Mouse (Mus musculus) liver, embryonic 14.5 days (tissue): ENCODE measurements around the gene Zfp202. TPM values are rescaled to one million over a fixed set of nuclear protein-coding genes. Genes with fewer than 3 reads are reported as not detected.

Source experiments
- ATAC-seq: fragments of 200-750 bp; cut with Nextera tagmentation; 2 replicates; pipeline ENCODE4 v1.8.0; 2017; ENCODE audit warnings: moderate number of reproducible peaks, mild to moderate bottlenecking, moderate library complexity; ENCODE audit not compliant: insufficient read depth
- DNase-seq, 3 experiments: peaks; one replicate each; pipeline ENCODE4 v3.0.0-alpha.2; 2012 to 2013; ENCODE audit warnings: low read depth in 3 of 3, low spot score in 3 of 3
- H3K27ac ChIP-seq: fragments of 300-500 bp; sonication (generic); 2 replicates; pipeline ENCODE4 v1.5.1; 2014; ENCODE audit warnings: moderate library complexity, mild to moderate bottlenecking, control low read depth, inconsistent platforms
- H3K27me3 ChIP-seq: fragments of 300-500 bp; sonication (generic); 2 replicates; pipeline ENCODE4 v1.6.1; 2014; ENCODE audit warnings: mild to moderate bottlenecking, low read length, moderate library complexity; ENCODE audit not compliant: control insufficient read depth, insufficient read depth
- H3K36me3 ChIP-seq: fragments of 300-500 bp; sonication (generic); replicated peaks from 2 replicates; pipeline ENCODE4 v1.6.1; 2014; ENCODE audit warnings: low read depth; ENCODE audit not compliant: control insufficient read depth, insufficient read depth
- H3K4me1 ChIP-seq, 2 experiments: fragments of 200-500 bp in 1 of 2; fragments of 300-500 bp in 1 of 2; sonication (generic) in 1 of 2; replicated peaks; 2 replicates each; pipeline ENCODE4 v1.6.1; 2012 to 2014; ENCODE audit warnings: antibody characterized with exemption in 1 of 2, inconsistent platforms in 1 of 2, low read length in 1 of 2; ENCODE audit not compliant: control insufficient read depth in 2 of 2, insufficient read depth in 2 of 2
- H3K4me2 ChIP-seq: fragments of 300-500 bp; sonication (generic); 2 replicates; pipeline ENCODE4 v1.6.1; 2014; ENCODE audit warnings: low read depth, mild to moderate bottlenecking, control low read depth, moderate library complexity
- H3K4me3 ChIP-seq, 2 experiments: fragments of 200-500 bp in 1 of 2; fragments of 300-500 bp in 1 of 2; sonication (generic) in 1 of 2; 2 replicates each; pipeline ENCODE4 v1.5.1; 2012 to 2014; ENCODE audit warnings: low read depth in 2 of 2, low read length in 2 of 2, mild to moderate bottlenecking in 2 of 2, control low read depth in 1 of 2, inconsistent platforms in 1 of 2, moderate library complexity in 1 of 2; ENCODE audit not compliant: insufficient read depth in 1 of 2
- H3K9ac ChIP-seq: fragments of 300-500 bp; sonication (generic); replicated peaks from 2 replicates; pipeline ENCODE4 v1.6.1; 2014; ENCODE audit warnings: mild to moderate bottlenecking, control low read depth, moderate library complexity
- H3K9me3 ChIP-seq: fragments of 300-500 bp; sonication (generic); 2 replicates; pipeline ENCODE4 v1.6.1; 2016; ENCODE audit warnings: low read length, mixed read lengths; ENCODE audit not compliant: control insufficient read depth
- CTCF ChIP-seq: IDR thresholded peaks from 2 replicates; pipeline ENCODE4 v1.5.1; 2016; ENCODE audit warnings: antibody characterized with exemption, low read depth, control low read depth
- EP300 ChIP-seq: IDR thresholded peaks from 2 replicates; pipeline ENCODE4 v1.6.1; 2016; ENCODE audit warnings: antibody characterized with exemption, low read depth
- WGBS: fragments of 180-500 bp; shearing (Covaris S2); extraction: QIAGEN DNeasy Blood & Tissue Kit; methylation state at CpG from one replicate; pipeline ENCODE4 v1.1.7; 2014; ENCODE audit not compliant: insufficient replicate concordance; 5-methylcytosine and 5-hydroxymethylcytosine counted together
- polyA plus RNA-seq, 2 experiments: library from polyadenylated mRNA; depleted of rRNA in 1 of 2; stranded (reverse) in 1 of 2; unstranded in 1 of 2; fragments of >200 nt; fragmentation: Nextera tagmentation in 1 of 2; extraction: Ambion mirVana in 1 of 2; gene quantifications; 2 replicates each; pipeline versions ENCODE4 v1.2.1 to v1.2.3; 2012 to 2014

Gene Zfp202
- polyA plus RNA-seq, 2 experiments, result 0.57 to 0.74 TPM

GRCm38 (mm10) chr9:40231019-40231418, 38.9 kb downstream of the Zfp202 start:
- H3K27ac ChIP-seq, result no peak overlapping the region
- H3K36me3 ChIP-seq, result no peaks in the 10 kb centered on the region
- ATAC-seq (no peak), DNase-seq (no peak)
- no peaks in the 10 kb centered on the region for H3K4me1 ChIP-seq
- H3K9me3 ChIP-seq, result no peaks in the 10 kb centered on the region
- H3K4me3 ChIP-seq, result no peak overlapping the region
- H3K4me2 ChIP-seq, result no peak overlapping the region
- TF ChIP-seq EP300 (no peak), CTCF (no peak)
- H3K9ac ChIP-seq, result no peak overlapping the region
- WGBS, result 56% methylated on average over 3 of the region's 3 CpGs
- no peaks in the 10 kb centered on the region for H3K27me3 ChIP-seq

GRCm38 (mm10) chr9:40234233-40235072, 42.3 kb downstream of the Zfp202 start:
- WGBS, result 56% methylated on average over 10 of the region's 10 CpGs
- Histone ChIP-seq H3K27ac (no peak overlapping the region), H3K4me1 (no peaks in the 10 kb centered on the region), H3K36me3 (no peaks in the 10 kb centered on the region), H3K9me3 (no peaks in the 10 kb centered on the region), H3K4me2 (no peak overlapping the region), H3K9ac (no peak overlapping the region), H3K27me3 (no peaks in the 10 kb centered on the region), H3K4me3 (no peak overlapping the region)
- TF ChIP-seq CTCF, result no peak
- no peak for TF ChIP-seq EP300
- no peak for ATAC-seq
- DNase-seq, result no peak

DNA sequence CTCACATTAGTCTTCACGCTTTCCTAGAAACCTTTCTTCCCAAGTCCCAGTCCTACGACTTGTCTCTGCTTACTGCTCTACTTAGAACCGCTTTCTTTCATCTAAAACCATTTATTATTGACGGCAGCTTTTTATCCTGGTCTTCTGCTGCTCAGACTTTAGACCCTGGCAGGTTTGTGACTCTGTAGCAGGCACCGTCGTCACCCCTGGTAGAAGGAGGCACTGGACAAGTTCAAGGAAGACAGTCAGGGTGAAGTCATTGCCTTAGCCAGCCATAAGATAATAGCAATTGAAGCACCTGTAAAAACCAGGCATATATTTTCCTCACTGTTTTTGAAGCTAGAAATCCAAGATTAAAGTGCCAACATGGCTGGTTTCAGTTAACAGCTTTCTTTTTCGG, 43.1 kb downstream of the Zfp202 start:
- TF ChIP-seq CTCF, result no peak
- no peak for TF ChIP-seq EP300
- no peaks in the 10 kb centered on the region for H3K9me3 ChIP-seq
- no peak overlapping the region for H3K9ac ChIP-seq
- no peak overlapping the region for H3K4me2 ChIP-seq
- H3K4me3 ChIP-seq, result no peak overlapping the region
- ATAC-seq, result no peak
- H3K27me3 ChIP-seq, result no peaks in the 10 kb centered on the region
- 63% methylated on average over 7 of the region's 7 CpGs for WGBS
- no peak for DNase-seq
- H3K27ac ChIP-seq, result no peak overlapping the region
- no peaks in the 10 kb centered on the region for H3K4me1 ChIP-seq
- no peaks in the 10 kb centered on the region for H3K36me3 ChIP-seq

DNA sequence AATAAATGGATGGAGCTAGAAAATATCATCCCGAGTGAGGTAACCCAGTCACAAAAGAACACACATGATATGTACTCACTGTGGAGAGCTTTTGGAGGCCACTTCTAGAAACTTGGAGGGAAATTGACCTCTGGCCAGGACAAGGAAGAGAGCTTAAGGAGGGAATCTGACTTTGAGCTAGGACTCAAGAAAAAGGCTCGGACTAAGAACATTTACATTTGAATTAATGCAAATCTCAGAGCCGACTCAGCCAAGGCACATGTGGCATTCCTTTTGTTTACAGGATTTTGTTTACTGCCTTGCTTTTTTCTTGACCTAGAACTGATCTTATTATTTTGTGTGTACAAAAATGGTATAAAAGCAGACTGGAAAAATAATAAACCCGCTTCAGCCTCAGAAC, 47.6 kb downstream of the Zfp202 start:
- no peak overlapping the region for H3K4me2 ChIP-seq
- no peaks in the 10 kb centered on the region; a peak in 1 of 4 replicates for H3K4me1 ChIP-seq
- H3K9me3 ChIP-seq, result no peaks in the 10 kb centered on the region
- TF ChIP-seq EP300 (no peak), CTCF (no peak)
- H3K36me3 ChIP-seq, result no peaks in the 10 kb centered on the region
- H3K4me3 ChIP-seq, result no peak overlapping the region
- no peak for DNase-seq
- no peak overlapping the region for H3K27ac ChIP-seq
- ATAC-seq, result no peak
- H3K9ac ChIP-seq, result no peak overlapping the region
- 25% methylated on average over 4 of the region's 4 CpGs for WGBS
- H3K27me3 ChIP-seq, result no peaks in the 10 kb centered on the region

DNA sequence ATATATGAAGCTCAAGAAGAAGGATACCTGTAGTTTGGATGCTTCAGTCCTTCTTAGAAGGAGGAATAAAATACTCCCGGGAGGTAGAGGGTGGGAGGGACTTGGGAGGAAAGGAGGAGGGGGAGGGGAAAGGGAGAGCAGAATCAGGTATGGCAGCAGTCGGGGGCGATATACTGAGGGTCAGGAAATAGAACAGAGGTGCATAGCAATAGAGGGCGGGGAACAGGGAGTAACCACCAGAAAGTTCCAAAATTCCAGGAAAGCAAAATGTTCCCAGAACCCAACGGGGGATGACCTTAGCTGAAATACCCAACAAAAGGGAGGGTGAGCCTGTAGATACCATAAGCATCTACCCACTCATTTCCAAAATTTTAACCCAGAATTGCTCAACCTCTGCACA, 48.2 kb downstream of the Zfp202 start:
- TF ChIP-seq CTCF, result no peak
- no peak for TF ChIP-seq EP300
- 18% methylated on average over 5 of the region's 5 CpGs for WGBS
- ATAC-seq, result no peak
- no peak overlapping the region for H3K4me2 ChIP-seq
- H3K9ac ChIP-seq, result no peak overlapping the region
- no peaks in the 10 kb centered on the region for H3K9me3 ChIP-seq
- H3K4me1 ChIP-seq, result no peaks in the 10 kb centered on the region; a peak in 1 of 4 replicates
- H3K36me3 ChIP-seq, result no peaks in the 10 kb centered on the region
- no peak overlapping the region for H3K4me3 ChIP-seq
- H3K27me3 ChIP-seq, result no peaks in the 10 kb centered on the region
- H3K27ac ChIP-seq, result no peak overlapping the region
- no peak for DNase-seq
